Mouse (Mus musculus): ENCODE measurements around the gene Psg22. TPM values are rescaled to one million over a fixed set of nuclear protein-coding genes. Genes with fewer than 3 reads are reported as not detected.
A peak's percentile ranks its signal among the peaks of the same experiment; 100 is the strongest.
"Not testable (repeated sequence)": the region's sequence is repeated elsewhere in the genome, so short reads cannot be mapped to it uniquely, and the experiment has no call there.

The Psg22 gene
- total and polyA plus RNA-seq, 2 experiments from 2014 or later, result not detected

DNA sequence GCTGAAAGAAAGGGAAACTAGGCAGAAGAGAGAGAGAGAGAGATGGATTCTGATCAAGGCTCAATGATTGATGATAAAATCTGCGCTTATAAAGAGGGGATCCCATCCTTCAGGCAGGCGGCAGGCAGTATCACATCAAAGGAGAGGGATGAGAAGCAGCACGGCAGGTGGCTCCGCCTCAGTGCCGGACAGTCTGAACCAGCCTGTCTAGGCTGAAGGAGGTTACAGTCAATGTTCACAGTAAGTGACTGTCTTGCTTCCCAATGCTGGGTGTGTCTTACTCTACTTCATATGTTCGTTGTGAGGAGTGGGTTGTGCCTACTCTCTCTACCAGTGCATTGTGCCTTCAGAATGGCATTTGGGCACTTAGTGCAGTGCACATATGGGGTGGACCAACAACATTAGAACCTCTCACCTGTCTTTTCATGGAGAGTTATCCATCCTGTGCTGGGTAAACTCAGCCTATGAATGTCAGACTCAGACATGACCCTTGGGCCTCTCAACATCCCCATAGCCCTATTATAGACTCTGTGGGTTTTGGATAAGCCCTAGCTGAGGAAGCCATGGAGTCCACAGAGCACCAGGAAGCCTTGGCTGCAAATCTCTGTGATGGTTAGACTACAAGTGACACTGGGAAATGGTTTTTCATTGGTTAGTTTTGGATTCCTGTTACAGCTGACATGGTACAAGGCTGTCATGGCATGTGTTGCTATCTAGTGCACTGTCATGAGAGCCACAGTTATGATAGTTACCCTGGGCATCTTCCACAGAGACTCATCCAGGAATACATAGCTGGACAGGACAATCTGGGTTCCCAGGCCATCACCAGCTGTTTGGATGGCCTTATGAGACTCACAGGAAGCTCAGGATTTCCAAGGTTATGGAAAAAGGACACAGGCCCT, 31.4 kb downstream of the Psg22 start:
- Histone ChIP-seq H3K27me3 (ENCODE audit: insufficient read depth, low read length) (peaks cover 11% of the 10 kb centered on the region; the same call in 1 of the 2 replicates), H3K4me3 (ENCODE audit: low read length) (no peak overlapping the region), H3K27ac (no peak overlapping the region), H3K4me1 (ENCODE audit: insufficient read depth, low read length) (no peaks in the 10 kb centered on the region), H3K36me3 (ENCODE audit: insufficient read depth, low read length) (no peaks in the 10 kb centered on the region), H3K9me3 (ENCODE audit: low read length) (no peaks in the 10 kb centered on the region), H3K4me2 (ENCODE audit: low read depth, low read length) (no peak overlapping the region), H3K9ac (replicated peaks; ENCODE audit: low read length) (no peak overlapping the region)
- DNase-seq (ENCODE audit: low spot score), result no peak
- no peak for TF ChIP-seq CTCF (IDR thresholded peaks at IDR 0.05; ENCODE audit: low read depth)
- WGBS, result 14% methylated on average over 6 of the region's 6 CpGs
- peak; percentile 63; the same call in 1 of the 2 replicates for ATAC-seq

DNA sequence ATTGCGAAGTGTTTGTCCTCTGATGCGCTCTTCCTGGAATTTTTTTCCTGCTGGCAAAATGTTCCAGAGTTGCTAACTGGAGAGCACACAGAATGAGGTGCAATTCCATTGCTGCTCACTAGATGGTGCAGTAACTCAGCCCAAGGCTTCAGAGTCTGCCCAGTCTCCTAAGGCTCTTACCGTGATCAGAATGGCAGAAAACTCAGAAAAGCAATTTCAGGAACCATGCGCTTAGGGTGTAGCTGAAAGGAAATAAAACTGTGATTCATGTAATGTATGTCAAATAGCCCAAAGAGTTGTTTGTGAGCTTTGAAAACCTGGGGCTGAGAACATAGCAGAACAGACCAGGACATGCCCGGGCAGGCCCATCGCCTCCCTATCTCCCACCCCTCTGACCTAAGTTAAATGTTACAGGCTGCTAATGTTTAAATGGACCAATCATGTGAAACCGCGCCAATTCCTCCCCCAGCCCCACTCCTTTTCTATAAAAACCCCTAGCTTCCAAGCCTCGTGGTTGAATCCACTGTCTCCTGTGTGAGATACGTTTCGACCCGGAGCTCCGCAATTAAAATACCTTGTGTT, 32.1 kb downstream of the Psg22 start:
- H3K27me3 ChIP-seq (ENCODE audit: insufficient read depth, low read length), result peaks cover 11% of the 10 kb centered on the region; the same call in 1 of the 2 replicates
- not testable (repeated sequence) for H3K9me3 ChIP-seq (ENCODE audit: low read length); H3K4me3 ChIP-seq (ENCODE audit: low read length); H3K9ac ChIP-seq (replicated peaks; ENCODE audit: low read length); H3K36me3 ChIP-seq (ENCODE audit: insufficient read depth, low read length); H3K4me2 ChIP-seq (ENCODE audit: low read depth, low read length); H3K4me1 ChIP-seq (ENCODE audit: insufficient read depth, low read length); H3K27ac ChIP-seq
- 44% methylated on average over 11 of the region's 13 CpGs for WGBS
- peak; percentile 89 for TF ChIP-seq CTCF (IDR thresholded peaks at IDR 0.05; ENCODE audit: low read depth)
- ATAC-seq (peak; percentile 92), DNase-seq (ENCODE audit: low spot score) (peak; percentile 88)

DNA sequence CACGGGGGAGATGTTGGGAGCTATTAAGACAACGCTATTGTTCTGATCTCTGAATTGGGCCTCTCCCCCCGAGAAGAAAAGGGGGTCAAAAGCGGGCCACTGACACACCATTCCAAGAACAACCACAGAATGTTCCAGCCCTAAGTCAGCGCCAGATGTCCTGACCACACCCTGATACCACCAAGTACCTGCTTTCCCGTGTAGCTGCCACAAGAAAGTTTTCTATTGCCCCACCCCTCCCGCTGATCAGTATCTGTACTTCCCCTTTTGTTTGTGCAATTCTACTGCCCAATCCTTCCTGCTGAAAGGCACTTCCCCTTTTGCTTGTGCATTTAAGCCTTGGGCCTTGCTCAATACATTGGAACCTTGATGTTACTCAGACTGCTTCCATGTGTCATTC, 42.3 kb downstream of the Psg22 start:
- H3K36me3 ChIP-seq (ENCODE audit: insufficient read depth, low read length); H3K4me1 ChIP-seq (ENCODE audit: insufficient read depth, low read length); H3K27ac ChIP-seq; H3K9ac ChIP-seq (replicated peaks; ENCODE audit: low read length); H3K27me3 ChIP-seq (ENCODE audit: insufficient read depth, low read length); H3K4me3 ChIP-seq (ENCODE audit: low read length); ATAC-seq; H3K4me2 ChIP-seq (ENCODE audit: low read depth, low read length); H3K9me3 ChIP-seq (ENCODE audit: low read length); DNase-seq (ENCODE audit: low spot score): not testable (repeated sequence)
- WGBS, result 93% methylated on average over 7 of the region's 7 CpGs

DNA sequence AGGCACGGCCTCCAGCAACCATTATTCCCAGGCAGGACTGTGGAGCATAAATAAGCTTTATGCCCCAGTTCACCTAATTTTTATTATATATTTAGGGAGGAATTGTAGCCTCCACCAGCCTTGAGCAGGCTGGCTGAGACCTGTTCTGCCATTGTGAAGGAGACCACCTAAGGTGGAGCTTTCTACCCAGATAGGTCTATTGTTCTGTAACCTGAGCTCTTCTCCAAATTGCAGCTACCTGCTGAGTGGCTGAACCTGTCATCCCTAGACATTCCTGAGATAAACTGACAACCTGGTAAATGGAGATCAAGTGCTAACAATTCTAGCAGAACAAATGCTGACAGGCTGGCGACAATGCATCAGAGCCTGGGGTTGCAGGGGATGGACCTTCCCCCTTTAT, 45.0 kb downstream of the Psg22 start:
- not testable (repeated sequence) for ATAC-seq; H3K4me2 ChIP-seq (ENCODE audit: low read depth, low read length); H3K36me3 ChIP-seq (ENCODE audit: insufficient read depth, low read length); H3K4me3 ChIP-seq (ENCODE audit: low read length); H3K9ac ChIP-seq (replicated peaks; ENCODE audit: low read length); H3K27ac ChIP-seq; H3K9me3 ChIP-seq (ENCODE audit: low read length); DNase-seq (ENCODE audit: low spot score); H3K27me3 ChIP-seq (ENCODE audit: insufficient read depth, low read length); H3K4me1 ChIP-seq (ENCODE audit: insufficient read depth, low read length)
- WGBS, result 20% methylated on average over 1 of the region's 2 CpGs

Other genes with a start within 250 kb of the Psg22 start
- not detected in 2 replicates for gene Psg26, start 233.9 kb upstream of the Psg22 start, total RNA-seq (2014; rRNA removed)
- not detected in 2 replicates for gene Psg26, start 233.9 kb upstream of the Psg22 start, polyA plus RNA-seq (2015; fragmentation: Nextera tagmentation; extraction: Ambion mirVana)
- not detected in 2 replicates for gene Psg25, start 185.8 kb upstream of the Psg22 start, total RNA-seq (2014; rRNA removed)
- gene Psg25, start 185.8 kb upstream of the Psg22 start, polyA plus RNA-seq (2015; fragmentation: Nextera tagmentation; extraction: Ambion mirVana), result not detected in 2 replicates
- gene Psg27, start 150.8 kb upstream of the Psg22 start, total RNA-seq (2014; rRNA removed), result not detected in 2 replicates
- gene Psg27, start 150.8 kb upstream of the Psg22 start, polyA plus RNA-seq (2015; fragmentation: Nextera tagmentation; extraction: Ambion mirVana), result not detected in 2 replicates
- gene Psg23, start 101.6 kb upstream of the Psg22 start, total RNA-seq (2014; rRNA removed), result not detected in 2 replicates
- not detected in 2 replicates for gene Psg23, start 101.6 kb upstream of the Psg22 start, polyA plus RNA-seq (2015; fragmentation: Nextera tagmentation; extraction: Ambion mirVana)
- gene Psg21, start 61.4 kb upstream of the Psg22 start, total RNA-seq (2014; rRNA removed), result not detected in 2 replicates
- not detected in 2 replicates for gene Psg21, start 61.4 kb upstream of the Psg22 start, polyA plus RNA-seq (2015; fragmentation: Nextera tagmentation; extraction: Ambion mirVana)
- not detected in 2 replicates for gene Psg20, start 31.9 kb upstream of the Psg22 start, total RNA-seq (2014; rRNA removed)
- not detected in 2 replicates for gene Psg20, start 31.9 kb upstream of the Psg22 start, polyA plus RNA-seq (2015; fragmentation: Nextera tagmentation; extraction: Ambion mirVana)
- not detected in 2 replicates for gene Psg19, start 80.4 kb downstream of the Psg22 start, total RNA-seq (2014; rRNA removed)
- gene Psg19, start 80.4 kb downstream of the Psg22 start, polyA plus RNA-seq (2015; fragmentation: Nextera tagmentation; extraction: Ambion mirVana), result not detected in 2 replicates
- not detected in 2 replicates for gene Psg17, start 103.5 kb downstream of the Psg22 start, total RNA-seq (2014; rRNA removed)
- gene Psg17, start 103.5 kb downstream of the Psg22 start, polyA plus RNA-seq (2015; fragmentation: Nextera tagmentation; extraction: Ambion mirVana), result not detected in 2 replicates
- 1.1 and 1.5 TPM in 2 replicates for gene Mill2, start 121.9 kb downstream of the Psg22 start, total RNA-seq (2014; rRNA removed)
- 0.72 and 0.79 TPM in 2 replicates for gene Mill2, start 121.9 kb downstream of the Psg22 start, polyA plus RNA-seq (2015; fragmentation: Nextera tagmentation; extraction: Ambion mirVana)
- gene Pglyrp1, start 153.2 kb downstream of the Psg22 start, total RNA-seq (2014; rRNA removed), result 29.7 and 30.2 TPM in 2 replicates
- gene Pglyrp1, start 153.2 kb downstream of the Psg22 start, polyA plus RNA-seq (2015; fragmentation: Nextera tagmentation; extraction: Ambion mirVana), result 29.1 and 30.0 TPM in 2 replicates
- 22.0 and 31.5 TPM in 2 replicates for gene Ccdc61, start 192.3 kb downstream of the Psg22 start, total RNA-seq (2014; rRNA removed)
- 32.9 and 35.2 TPM in 2 replicates for gene Ccdc61, start 192.3 kb downstream of the Psg22 start, polyA plus RNA-seq (2015; fragmentation: Nextera tagmentation; extraction: Ambion mirVana)
- 18.3 and 19.8 TPM in 2 replicates for gene Nova2, start 207.8 kb downstream of the Psg22 start, total RNA-seq (2014; rRNA removed)
- 9.2 and 9.7 TPM in 2 replicates for gene Nova2, start 207.8 kb downstream of the Psg22 start, polyA plus RNA-seq (2015; fragmentation: Nextera tagmentation; extraction: Ambion mirVana)

Measured in hindbrain, postnatal 0 days (tissue).